Comparison of ENCODE assay signal across 10 mouse cellular contexts in the genomic region with DNA sequence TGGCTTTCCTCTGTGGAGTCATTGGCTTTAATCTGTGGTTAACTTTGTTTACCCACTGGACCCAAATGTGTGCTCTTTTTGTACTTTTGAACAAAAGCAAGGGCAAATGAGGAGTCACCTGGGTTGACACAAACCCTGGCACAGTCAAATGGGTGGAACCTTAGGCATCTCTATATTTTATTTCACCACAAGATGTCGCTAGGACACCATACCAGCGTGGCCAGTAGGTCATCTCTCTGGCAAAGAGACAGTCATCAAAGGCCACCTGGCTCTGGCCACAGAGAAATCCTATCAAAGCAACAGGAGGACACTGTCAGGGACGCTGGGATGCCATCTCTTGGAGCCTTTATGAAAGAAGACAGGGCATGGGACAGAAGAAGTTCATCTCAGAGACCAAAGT.
A peak's percentile ranks its signal among the peaks of the same experiment; 100 is the strongest.
DNase-seq lines count a peak whose midpoint lies in the region; ATAC-seq and TF ChIP-seq lines count a peak whose summit lies in the region.
"Had no signal": no experiment of that assay in that cellular context is flagged by ENCODE, and none has a peak within 500 bp of the region (broad histone marks: within the 10 kb centered on the region; RNA-seq: fewer than 3 reads in every experiment).

No protein-coding gene starts in this region.

- no peak overlapping the region for H3K27ac ChIP-seq in forebrain, postnatal 0 days (ENCODE audit: low read depth, low read length)
- no peak overlapping the region for H3K27ac ChIP-seq in forebrain, embryonic 15.5 days (replicated peaks)
- H3K27ac ChIP-seq in kidney, postnatal 0 days = no peak overlapping the region
- H3K27ac ChIP-seq in lung, postnatal 0 days (ENCODE audit: low read length) = no peak overlapping the region
- H3K27ac ChIP-seq: hindbrain, embryonic 15.5 days had no signal

- H3K9ac ChIP-seq in forebrain, postnatal 0 days = no peak overlapping the region
- H3K9ac ChIP-seq in forebrain, embryonic 15.5 days (replicated peaks) = no peak overlapping the region
- H3K9ac ChIP-seq in kidney, postnatal 0 days (ENCODE audit: low read depth, low read length) = no peak overlapping the region
- H3K9ac ChIP-seq in lung, postnatal 0 days (replicated peaks; ENCODE audit: low read depth) = no peak overlapping the region
- H3K9ac ChIP-seq: hindbrain, embryonic 15.5 days had no signal

- peak; percentile 48 for DNase-seq in forebrain, postnatal 0 days
- peak; percentile 64 for DNase-seq in A20 (ENCODE audit: low read depth, low spot score)
- DNase-seq in brain, embryonic 14.5 days (ENCODE audit: low read depth) = peak; percentile 51
- DNase-seq in frontal cortex, postnatal 10 days (ENCODE audit: low spot score in 2 of 2) = peak; percentile 8 to 17
- peak; percentile 80 for DNase-seq in kidney, postnatal 0 days (ENCODE audit: low spot score)
- peak; percentile 72 for DNase-seq in lung, postnatal 0 days (ENCODE audit: low spot score)
- no peak for DNase-seq in natural killer cell, adult 2 months (ENCODE audit: low spot score in 2 of 2)

- H3K9me3 ChIP-seq in forebrain, postnatal 0 days (ENCODE audit: low read length) = no peaks in the 10 kb centered on the region
- no peaks in the 10 kb centered on the region for H3K9me3 ChIP-seq in forebrain, embryonic 15.5 days
- H3K9me3 ChIP-seq in kidney, postnatal 0 days (replicated peaks; ENCODE audit: low read length) = no peaks in the 10 kb centered on the region
- no peaks in the 10 kb centered on the region for H3K9me3 ChIP-seq in lung, postnatal 0 days (ENCODE audit: low read length)
- H3K9me3 ChIP-seq: G1E; hindbrain, embryonic 15.5 days had no signal

- H3K4me3 ChIP-seq in forebrain, postnatal 0 days (ENCODE audit: low read depth, low read length) = no peak overlapping the region
- H3K4me3 ChIP-seq in forebrain, embryonic 15.5 days = no peak overlapping the region
- no peak overlapping the region for H3K4me3 ChIP-seq in kidney, postnatal 0 days (replicated peaks; ENCODE audit: low read depth, low read length)
- no peak overlapping the region for H3K4me3 ChIP-seq in lung, postnatal 0 days (ENCODE audit: low read depth, low read length)
- H3K4me3 ChIP-seq: hindbrain, embryonic 15.5 days had no signal

- H3K36me3 ChIP-seq in forebrain, postnatal 0 days (ENCODE audit: insufficient read depth) = no peaks in the 10 kb centered on the region
- no peaks in the 10 kb centered on the region for H3K36me3 ChIP-seq in forebrain, embryonic 15.5 days
- H3K36me3 ChIP-seq in kidney, postnatal 0 days (ENCODE audit: insufficient read depth, low read length) = no peaks in the 10 kb centered on the region
- no peaks in the 10 kb centered on the region for H3K36me3 ChIP-seq in lung, postnatal 0 days (ENCODE audit: insufficient read depth, low read length)
- H3K36me3 ChIP-seq: hindbrain, embryonic 15.5 days had no signal

- H3K4me2 ChIP-seq in forebrain, postnatal 0 days (ENCODE audit: low read depth) = no peak overlapping the region
- no peak overlapping the region for H3K4me2 ChIP-seq in forebrain, embryonic 15.5 days (replicated peaks)
- no peak overlapping the region for H3K4me2 ChIP-seq in kidney, postnatal 0 days (ENCODE audit: low read length)
- H3K4me2 ChIP-seq in lung, postnatal 0 days (replicated peaks; ENCODE audit: low read depth, low read length) = no peak overlapping the region
- H3K4me2 ChIP-seq: hindbrain, embryonic 15.5 days had no signal

- TF ChIP-seq POLR2A in brain, embryonic 14.5 days (IDR thresholded peaks at IDR 0.05; ENCODE audit: borderline replicate concordance, extremely low read depth, insufficient read depth, insufficient read length, poor library complexity, severe bottlenecking) = no peak

- no peaks in the 10 kb centered on the region; the same call in none of the 2 replicates for H3K27me3 ChIP-seq in forebrain, postnatal 0 days (ENCODE audit: insufficient read depth, low read length)
- H3K27me3 ChIP-seq in forebrain, embryonic 15.5 days = no peaks in the 10 kb centered on the region
- H3K27me3 ChIP-seq in kidney, postnatal 0 days (ENCODE audit: insufficient read depth, low read length) = no peaks in the 10 kb centered on the region
- H3K27me3 ChIP-seq in lung, postnatal 0 days (replicated peaks; ENCODE audit: insufficient read depth, low read length) = no peaks in the 10 kb centered on the region

- 9% methylated on average over 3 of the region's 3 CpGs for WGBS in forebrain, postnatal 0 days
- WGBS in forebrain, embryonic 15.5 days = 18% methylated on average over 3 of the region's 3 CpGs
- WGBS in kidney, postnatal 0 days = 4% methylated on average over 3 of the region's 3 CpGs
- 13% methylated on average over 3 of the region's 3 CpGs for WGBS in lung, postnatal 0 days

- no peak for TF ChIP-seq EP300 in lung, postnatal 0 days (IDR thresholded peaks at IDR 0.05)

- ATAC-seq in forebrain, postnatal 0 days = no peak
- ATAC-seq in forebrain, embryonic 15.5 days (replicated peaks) = no peak
- no peak for ATAC-seq in kidney, postnatal 0 days (replicated peaks; ENCODE audit: low FRiP score, low read depth)
- peak; percentile 21; the same call in 1 of the 2 replicates for ATAC-seq in lung, postnatal 0 days

- peak; percentile 79 for TF ChIP-seq CTCF in forebrain, postnatal 0 days (IDR thresholded peaks at IDR 0.05; ENCODE audit: low read depth)
- peak; percentile 74 for TF ChIP-seq CTCF in brain, embryonic 14.5 days (IDR thresholded peaks at IDR 0.05; ENCODE audit: borderline replicate concordance, extremely low read depth, insufficient read depth, insufficient read length)
- TF ChIP-seq CTCF in kidney, postnatal 0 days (IDR thresholded peaks at IDR 0.05; ENCODE audit: low read depth) = peak; percentile 91
- TF ChIP-seq CTCF in lung, postnatal 0 days (IDR thresholded peaks at IDR 0.05) = peak; percentile 90

- H3K4me1 ChIP-seq in forebrain, postnatal 0 days (ENCODE audit: insufficient read depth) = no peaks in the 10 kb centered on the region
- no peaks in the 10 kb centered on the region for H3K4me1 ChIP-seq in forebrain, embryonic 15.5 days
- H3K4me1 ChIP-seq in kidney, postnatal 0 days (replicated peaks; ENCODE audit: insufficient read depth, low read length) = no peaks in the 10 kb centered on the region
- H3K4me1 ChIP-seq in lung, postnatal 0 days (ENCODE audit: insufficient read depth, low read depth, low read length) = no peaks in the 10 kb centered on the region

Comparison
In these comparisons a context has a peak if more than half of its experiments do, and no peak if none do; other contexts are left out.
1. DNase-seq: peak in forebrain, postnatal 0 days (single experiment), A20 (single experiment), brain, embryonic 14.5 days (single experiment), frontal cortex, postnatal 10 days (2 of 2), kidney, postnatal 0 days (single experiment) and lung, postnatal 0 days (single experiment); none in natural killer cell, adult 2 months (0 of 2).
2. Peak in every context shown above with its lines, with median percentiles within 50 percentile points of each other: CTCF ChIP-seq.